Comparison of ENCODE assay signal across 26 mouse cellular contexts in genomic region chr13:46062758-46063157, GRCm38 (mm10).
A peak's percentile ranks its signal among the peaks of the same experiment; 100 is the strongest.
DNase-seq lines count a peak whose midpoint lies in the region; ATAC-seq lines count a peak whose summit lies in the region.
"Had no signal": no experiment of that assay in that cellular context is flagged by ENCODE, and none has a peak within 500 bp of the region (broad histone marks: within the 10 kb centered on the region; RNA-seq: fewer than 3 reads in every experiment).

No protein-coding gene starts in this region.

- no peaks in the 10 kb centered on the region for H3K36me3 ChIP-seq in splenic B cell, adult 2 months (ENCODE audit: control insufficient read depth, insufficient read depth, low read length, poor library complexity, severe bottlenecking)
- H3K36me3 ChIP-seq: forebrain, embryonic 12.5 days; heart, embryonic 13.5 days; hindbrain, embryonic 10.5 days; hindbrain, embryonic 15.5 days; kidney, embryonic 15.5 days; limb, embryonic 13.5 days; midbrain, embryonic 15.5 days; neural tube, embryonic 15.5 days had no signal

- peak; percentile 8 for DNase-seq in lung, postnatal 36 days
- no peak for DNase-seq in lung, adult 18-20 months
- peak; percentile 57 to 64 for DNase-seq in B cell, adult 2 months
- DNase-seq in splenic B cell, adult 2 months (ENCODE audit: low read depth, low spot score): peak; percentile 65
- no peak for DNase-seq in layer of hippocampus, adult 18-20 months (ENCODE audit: low spot score in 2 of 2)
- DNase-seq: adrenal gland, adult 8-10 months; cerebellum, adult 11 months; cerebellum, adult 9-11 months; forebrain, postnatal 0 days; heart, postnatal 10 days; kidney, adult 18-20 months; kidney, postnatal 25 days; lung, postnatal 4 days; right cerebral cortex, adult 18-20 months had no signal

- no peaks in the 10 kb centered on the region for H3K27me3 ChIP-seq in splenic B cell, adult 2 months (ENCODE audit: control insufficient read depth, insufficient read depth, low read length, poor library complexity, severe bottlenecking)
- H3K27me3 ChIP-seq: forebrain, embryonic 12.5 days; heart, embryonic 13.5 days; hindbrain, embryonic 15.5 days; kidney, embryonic 15.5 days; limb, embryonic 13.5 days; midbrain, embryonic 15.5 days; neural tube, embryonic 15.5 days had no signal

- peak; percentile 37; the same call in 1 of the 2 replicates for ATAC-seq in common myeloid progenitor, adult 5-6 weeks (replicated peaks; ENCODE audit: low read depth, poor library complexity, severe bottlenecking)
- no peak for ATAC-seq in cerebellum, adult (ENCODE audit: insufficient number of reproducible peaks, low FRiP score, low TSS enrichment)
- ATAC-seq: CD4-positive, CD25-positive, alpha-beta regulatory T cell, adult 4 months; forebrain, postnatal 0 days; inflammation-experienced regulatory T-cells, adult 6 months; midbrain, embryonic 15.5 days had no signal

Comparison
In these comparisons a context has a peak if more than half of its experiments do, and no peak if none do; other contexts are left out.
1. DNase-seq: peak in lung, postnatal 36 days (single experiment), B cell, adult 2 months (2 of 2) and splenic B cell, adult 2 months (single experiment); none in lung, adult 18-20 months (0 of 2) and layer of hippocampus, adult 18-20 months (0 of 2).